Mouse (Mus musculus): ENCODE measurements at regions not wholly inside any gene's neighbourhood (a gene's known extent, or its start where the extent isn't known, plus 50 kb on each side); places are given as distances from the start of the nearest gene placed in this dataset.

- TF ChIP-seq USF1 (IDR thresholded peaks at IDR 0.05; ENCODE audit: low read depth) (no peak), TCF3 (IDR thresholded peaks at IDR 0.05; ENCODE audit: insufficient read length, low read depth) (no peak), CEBPB (IDR thresholded peaks at IDR 0.05; ENCODE audit: insufficient read depth, poor library complexity, severe bottlenecking) (no peak), MAX (IDR thresholded peaks at IDR 0.05; ENCODE audit: low read depth) (no peak), POLR2AphosphoS2 (IDR thresholded peaks at IDR 0.05; ENCODE audit: insufficient read length, low read depth) (no peak), E2F4 (IDR thresholded peaks at IDR 0.05; ENCODE audit: insufficient read depth) (no peak), MYOG (IDR thresholded peaks at IDR 0.05; ENCODE audit: control insufficient read depth in 1 of 3, insufficient read depth in 1 of 3, insufficient read length in 2 of 3, low read depth in 2 of 3) (no peak), MYOD1 (IDR thresholded peaks at IDR 0.05; ENCODE audit: control insufficient read depth in 1 of 3, insufficient read length in 2 of 3, low read depth in 2 of 3) (no peak), REST (IDR thresholded peaks at IDR 0.05; ENCODE audit: insufficient read depth, insufficient read length) (no peak), SRF (IDR thresholded peaks at IDR 0.05; ENCODE audit: control insufficient read depth, insufficient read length, low read depth) (no peak), TCF12 (IDR thresholded peaks at IDR 0.05; ENCODE audit: insufficient read depth, poor library complexity, severe bottlenecking) (no peak), POLR2A (IDR thresholded peaks at IDR 0.05; ENCODE audit: insufficient read length, low read depth) (no peak)
- H3K36me3 ChIP-seq (ENCODE audit: control insufficient read depth, insufficient read depth), result no peaks in the 10 kb centered on the region
Observed at GRCm38 (mm10) chr3:58240775-58241174, 173.7 kb upstream of the Tsc22d2 start.

GRCm38 (mm10) chr3:58245361-58245760 lies 169.2 kb upstream of the Tsc22d2 start:
- Histone ChIP-seq H3K36me3 (ENCODE audit: control insufficient read depth, insufficient read depth) (no peaks in the 10 kb centered on the region), H3K4me2 (ENCODE audit: low read depth) (no peak overlapping the region), H3K79me2 (ENCODE audit: control insufficient read depth, insufficient read depth) (no peaks in the 10 kb centered on the region), H3ac (ENCODE audit: control insufficient read depth, insufficient read length) (no peak overlapping the region), H3K4me3 (no peak overlapping the region), H3K27me3 (ENCODE audit: control insufficient read depth, insufficient read depth, insufficient read length) (no peaks in the 10 kb centered on the region)
- TF ChIP-seq USF1 (IDR thresholded peaks at IDR 0.05; ENCODE audit: low read depth) (no peak), POLR2AphosphoS2 (IDR thresholded peaks at IDR 0.05; ENCODE audit: insufficient read length, low read depth) (no peak), TCF12 (IDR thresholded peaks at IDR 0.05; ENCODE audit: insufficient read depth, poor library complexity, severe bottlenecking) (no peak), E2F4 (IDR thresholded peaks at IDR 0.05; ENCODE audit: insufficient read depth) (no peak), SRF (IDR thresholded peaks at IDR 0.05; ENCODE audit: control insufficient read depth, insufficient read length, low read depth) (no peak), TCF3 (IDR thresholded peaks at IDR 0.05; ENCODE audit: insufficient read length, low read depth) (no peak), REST (IDR thresholded peaks at IDR 0.05; ENCODE audit: insufficient read depth, insufficient read length) (no peak), MYOG (IDR thresholded peaks at IDR 0.05; ENCODE audit: control insufficient read depth in 1 of 3, insufficient read depth in 1 of 3, insufficient read length in 2 of 3, low read depth in 2 of 3) (no peak), POLR2A (IDR thresholded peaks at IDR 0.05; ENCODE audit: insufficient read length, low read depth) (no peak), MYOD1 (IDR thresholded peaks at IDR 0.05; ENCODE audit: control insufficient read depth in 1 of 3, insufficient read length in 2 of 3, low read depth in 2 of 3) (no peak), CEBPB (IDR thresholded peaks at IDR 0.05; ENCODE audit: insufficient read depth, poor library complexity, severe bottlenecking) (no peak), MAX (IDR thresholded peaks at IDR 0.05; ENCODE audit: low read depth) (no peak)

More at GRCm38 (mm10) chr3:58240775-58241174, 173.7 kb upstream of the Tsc22d2 start:
- Histone ChIP-seq H3ac (ENCODE audit: control insufficient read depth, insufficient read length) (no peak overlapping the region), H3K79me2 (ENCODE audit: control insufficient read depth, insufficient read depth) (no peaks in the 10 kb centered on the region), H3K4me2 (ENCODE audit: low read depth) (no peak overlapping the region), H3K27me3 (ENCODE audit: control insufficient read depth, insufficient read depth, insufficient read length) (no peaks in the 10 kb centered on the region), H3K4me3 (no peak overlapping the region)

- Histone ChIP-seq H3K36me3 (ENCODE audit: control insufficient read depth, insufficient read depth) (no peaks in the 10 kb centered on the region), H3K79me2 (ENCODE audit: control insufficient read depth, insufficient read depth) (no peaks in the 10 kb centered on the region), H3K4me3 (no peak overlapping the region), H3K27me3 (ENCODE audit: control insufficient read depth, insufficient read depth, insufficient read length) (no peaks in the 10 kb centered on the region), H3K4me2 (ENCODE audit: low read depth) (no peak overlapping the region), H3ac (ENCODE audit: control insufficient read depth, insufficient read length) (no peak overlapping the region)
- TF ChIP-seq POLR2AphosphoS2 (IDR thresholded peaks at IDR 0.05; ENCODE audit: insufficient read length, low read depth) (no peak), CEBPB (IDR thresholded peaks at IDR 0.05; ENCODE audit: insufficient read depth, poor library complexity, severe bottlenecking) (no peak), MYOG (IDR thresholded peaks at IDR 0.05; ENCODE audit: control insufficient read depth in 1 of 3, insufficient read depth in 1 of 3, insufficient read length in 2 of 3, low read depth in 2 of 3) (no peak), TCF3 (IDR thresholded peaks at IDR 0.05; ENCODE audit: insufficient read length, low read depth) (no peak), REST (IDR thresholded peaks at IDR 0.05; ENCODE audit: insufficient read depth, insufficient read length) (no peak), USF1 (IDR thresholded peaks at IDR 0.05; ENCODE audit: low read depth) (no peak), MAX (IDR thresholded peaks at IDR 0.05; ENCODE audit: low read depth) (no peak), MYOD1 (IDR thresholded peaks at IDR 0.05; ENCODE audit: control insufficient read depth in 1 of 3, insufficient read length in 2 of 3, low read depth in 2 of 3) (no peak), SRF (IDR thresholded peaks at IDR 0.05; ENCODE audit: control insufficient read depth, insufficient read length, low read depth) (no peak), E2F4 (IDR thresholded peaks at IDR 0.05; ENCODE audit: insufficient read depth) (no peak), TCF12 (IDR thresholded peaks at IDR 0.05; ENCODE audit: insufficient read depth, poor library complexity, severe bottlenecking) (no peak), POLR2A (IDR thresholded peaks at IDR 0.05; ENCODE audit: insufficient read length, low read depth) (no peak)
Observed at GRCm38 (mm10) chr3:58247989-58248388, 166.5 kb upstream of the Tsc22d2 start.

GRCm38 (mm10) chr3:58253942-58254341 lies 160.6 kb upstream of the Tsc22d2 start:
- Histone ChIP-seq H3ac (ENCODE audit: control insufficient read depth, insufficient read length) (no peak overlapping the region), H3K4me3 (no peak overlapping the region), H3K79me2 (ENCODE audit: control insufficient read depth, insufficient read depth) (no peaks in the 10 kb centered on the region), H3K36me3 (ENCODE audit: control insufficient read depth, insufficient read depth) (no peaks in the 10 kb centered on the region), H3K27me3 (ENCODE audit: control insufficient read depth, insufficient read depth, insufficient read length) (no peaks in the 10 kb centered on the region), H3K4me2 (ENCODE audit: low read depth) (peak overlapping the region; percentile 60)
- TF ChIP-seq POLR2A (IDR thresholded peaks at IDR 0.05; ENCODE audit: insufficient read length, low read depth), result no peak
- TF ChIP-seq TCF12 (IDR thresholded peaks at IDR 0.05; ENCODE audit: insufficient read depth, poor library complexity, severe bottlenecking), result no peak
- no peak for TF ChIP-seq MYOG (IDR thresholded peaks at IDR 0.05; ENCODE audit: control insufficient read depth in 1 of 3, insufficient read depth in 1 of 3, insufficient read length in 2 of 3, low read depth in 2 of 3)
- no peak for TF ChIP-seq E2F4 (IDR thresholded peaks at IDR 0.05; ENCODE audit: insufficient read depth)
- TF ChIP-seq MYOD1 (IDR thresholded peaks at IDR 0.05; ENCODE audit: control insufficient read depth in 1 of 3, insufficient read length in 2 of 3, low read depth in 2 of 3), result no peak
- no peak for TF ChIP-seq USF1 (IDR thresholded peaks at IDR 0.05; ENCODE audit: low read depth)
- TF ChIP-seq SRF (IDR thresholded peaks at IDR 0.05; ENCODE audit: control insufficient read depth, insufficient read length, low read depth), result no peak
- no peak for TF ChIP-seq TCF3 (IDR thresholded peaks at IDR 0.05; ENCODE audit: insufficient read length, low read depth)
- TF ChIP-seq REST (IDR thresholded peaks at IDR 0.05; ENCODE audit: insufficient read depth, insufficient read length), result no peak
- TF ChIP-seq MAX (IDR thresholded peaks at IDR 0.05; ENCODE audit: low read depth), result no peak
- TF ChIP-seq POLR2AphosphoS2 (IDR thresholded peaks at IDR 0.05; ENCODE audit: insufficient read length, low read depth), result no peak
- TF ChIP-seq CEBPB (IDR thresholded peaks at IDR 0.05; ENCODE audit: insufficient read depth, poor library complexity, severe bottlenecking), result no peak
